Mouse (Mus musculus): ENCODE measurements around the gene Sntg2. TPM values are rescaled to one million over a fixed set of nuclear protein-coding genes. Genes with fewer than 3 reads are reported as not detected.
A peak's percentile ranks its signal among the peaks of the same experiment; 100 is the strongest.

Gene Sntg2
- polyA plus RNA-seq, 1 experiment from 2014 or later, result 20.7 TPM

- Histone ChIP-seq H3K4me1 (replicated peaks; ENCODE audit: control insufficient read depth, insufficient read depth, low read length) (no peaks in the 10 kb centered on the region), H3K27ac (ENCODE audit: low read depth, low read length) (no peak overlapping the region), H3K9ac (ENCODE audit: low read depth, low read length) (no peak overlapping the region), H3K4me3 (ENCODE audit: low read depth, low read length) (no peak overlapping the region), H3K36me3 (ENCODE audit: control insufficient read depth, insufficient read depth) (no peaks in the 10 kb centered on the region), H3K27me3 (replicated peaks; ENCODE audit: control insufficient read depth, insufficient read depth, low read length) (no peaks in the 10 kb centered on the region), H3K9me3 (ENCODE audit: control insufficient read depth) (no peaks in the 10 kb centered on the region), H3K4me2 (replicated peaks; ENCODE audit: low read depth) (no peak overlapping the region)
- WGBS, result 68% methylated on average over 7 of the region's 7 CpGs
- TF ChIP-seq CTCF (IDR thresholded peaks at IDR 0.05; ENCODE audit: low read depth), result peak; percentile 89
- 0 out of 2 replicates have a peak, but pooled peaks have one; percentile 45 for ATAC-seq
Observed at GRCm38 (mm10) chr12:30128561-30129410, 244.4 kb downstream of the Sntg2 start.

Other genes with a start within 250 kb of the Sntg2 start
- not detected in 2 replicates for gene Tpo, start 240.8 kb downstream of the Sntg2 start, polyA plus RNA-seq (2015; fragmentation: Nextera tagmentation; extraction: Ambion mirVana)
- 13.3 and 13.9 TPM in 2 replicates for gene Tmem18, start 211.1 kb upstream of the Sntg2 start, polyA plus RNA-seq (2015; fragmentation: Nextera tagmentation; extraction: Ambion mirVana)

Measured in intestine, postnatal 0 days (tissue).